Mouse (Mus musculus): ENCODE data around the gene Ric8a.

DNA sequence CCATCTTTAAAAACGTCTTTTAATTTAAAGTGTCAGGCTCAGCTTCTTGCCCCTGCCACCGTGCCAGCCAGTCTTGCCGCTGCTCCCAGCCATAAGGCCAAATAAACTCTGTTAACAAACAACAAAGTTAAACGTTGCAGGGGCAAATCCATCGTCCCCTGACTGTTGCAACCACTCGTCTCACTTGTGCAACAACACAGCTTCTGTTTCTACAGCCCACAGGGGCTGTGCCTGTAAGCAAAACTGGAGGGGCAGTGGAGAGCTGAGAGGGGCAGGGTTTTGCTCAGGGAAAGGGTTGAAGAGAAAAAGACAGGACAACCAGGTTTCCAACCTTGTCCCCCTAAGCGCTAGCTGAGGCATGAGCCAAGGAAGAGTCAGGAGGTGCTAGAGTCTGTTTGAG is 51.4 kb downstream of the Ric8a start:
- TF ChIP-seq MAFK (IDR thresholded peaks at IDR 0.05; ENCODE audit: insufficient read depth, low read depth, low read length), result no peak
- TF ChIP-seq ZNF384 (IDR thresholded peaks at IDR 0.05; ENCODE audit: low read depth, low read length), result no peak
- TF ChIP-seq ZC3H11A (IDR thresholded peaks at IDR 0.05; ENCODE audit: borderline replicate concordance, low read depth, low read length), result no peak
- TF ChIP-seq HCFC1 (IDR thresholded peaks at IDR 0.05; ENCODE audit: borderline replicate concordance, insufficient read depth, low read length), result no peak
